Mouse (Mus musculus): Measurements from ENCODE around the gene Med26. TPM values are rescaled to one million over a fixed set of nuclear protein-coding genes. Genes with fewer than 3 reads are reported as not detected.

Gene Med26
- polyA plus RNA-seq, 1 experiment from 2014 or later, result 14.8 TPM

Small RNA genes lying within 50 kb of the gene (microRNA-seq; reads per million reads assigned to microRNA genes)
- gene Gm28019, result not detected
- gene Mir7068, result 3.7 reads per million, percentile 4 among the genes with 10 or more reads in this experiment

Other genes starting within 250 kb of the Med26 start
- 36.7 and 36.8 TPM in 2 replicates for gene Gm10282, start 243.0 kb downstream of the Med26 start, polyA plus RNA-seq (2014; fragmentation: Nextera tagmentation; extraction: Ambion mirVana)
- 3.1 and 4.2 TPM in 2 replicates for gene Klf2, start 229.2 kb downstream of the Med26 start, polyA plus RNA-seq (2014; fragmentation: Nextera tagmentation; extraction: Ambion mirVana)
- gene Eps15l1, start 126.8 kb downstream of the Med26 start, polyA plus RNA-seq (2014; fragmentation: Nextera tagmentation; extraction: Ambion mirVana), result 82.2 and 83.7 TPM in 2 replicates
- 0.79 and 1.5 TPM in 2 replicates for gene Calr3, start 104.4 kb downstream of the Med26 start, polyA plus RNA-seq (2014; fragmentation: Nextera tagmentation; extraction: Ambion mirVana)
- 13.5 and 14.8 TPM in 2 replicates for gene 1700030K09Rik, start 104.4 kb downstream of the Med26 start, polyA plus RNA-seq (2014; fragmentation: Nextera tagmentation; extraction: Ambion mirVana)
- 75.7 and 91.6 TPM in 2 replicates for gene Cherp, start 73.0 kb downstream of the Med26 start, polyA plus RNA-seq (2014; fragmentation: Nextera tagmentation; extraction: Ambion mirVana)
- gene Slc35e1, start 55.7 kb downstream of the Med26 start, polyA plus RNA-seq (2014; fragmentation: Nextera tagmentation; extraction: Ambion mirVana), result 16.9 and 19.2 TPM in 2 replicates
- 107 and 110 TPM in 2 replicates for gene Smim7, start 22.8 kb upstream of the Med26 start, polyA plus RNA-seq (2014; fragmentation: Nextera tagmentation; extraction: Ambion mirVana)
- gene Tmem38a, start 23.8 kb upstream of the Med26 start, polyA plus RNA-seq (2014; fragmentation: Nextera tagmentation; extraction: Ambion mirVana), result 10.3 and 11.2 TPM in 2 replicates
- 0.03 TPM in 1 of 2 replicates, not detected in the other for gene Nwd1, start 98.4 kb upstream of the Med26 start, polyA plus RNA-seq (2014; fragmentation: Nextera tagmentation; extraction: Ambion mirVana)
- gene Sin3b, start 175.0 kb upstream of the Med26 start, polyA plus RNA-seq (2014; fragmentation: Nextera tagmentation; extraction: Ambion mirVana), result 152 and 155 TPM in 2 replicates
- gene F2rl3, start 213.6 kb upstream of the Med26 start, polyA plus RNA-seq (2014; fragmentation: Nextera tagmentation; extraction: Ambion mirVana), result 1.1 and 1.7 TPM in 2 replicates